Mouse (Mus musculus) erythroblast, embryonic 14.5 days (primary cell): ENCODE measurements around the gene Znrf4. TPM values are rescaled to one million over a fixed set of nuclear protein-coding genes. Genes with fewer than 3 reads are reported as not detected.

Experiments used
- H3K27me3 ChIP-seq: 2 replicates; pipeline ENCODE4 v1.6.1; 2012; ENCODE audit warnings: inconsistent platforms; ENCODE audit not compliant: control insufficient read depth
- H3K36me3 ChIP-seq: 2 replicates; pipeline ENCODE4 v1.6.1; 2012; ENCODE audit warnings: mild to moderate bottlenecking, inconsistent platforms; ENCODE audit not compliant: control insufficient read depth
- H3K4me1 ChIP-seq: 2 replicates; pipeline ENCODE4 v1.6.1; 2012; ENCODE audit warnings: inconsistent platforms; ENCODE audit not compliant: control insufficient read depth
- H3K4me3 ChIP-seq: replicated peaks from 2 replicates; pipeline ENCODE3; 2012; ENCODE audit warnings: moderate library complexity, mild to moderate bottlenecking, inconsistent platforms
- H3K9me3 ChIP-seq: 2 replicates; pipeline ENCODE4 v1.6.1; 2012; ENCODE audit warnings: low read length, inconsistent platforms, mixed read lengths; ENCODE audit not compliant: control insufficient read depth
- GATA1 ChIP-seq: IDR thresholded peaks from 2 replicates; pipeline ENCODE4 v1.6.1; 2012; ENCODE audit warnings: low read length, inconsistent platforms, mixed read lengths
- TAL1 ChIP-seq: IDR thresholded peaks from 3 replicates; pipeline ENCODE4 v1.6.1; 2012; ENCODE audit warnings: low read length, inconsistent platforms, mixed read lengths
- polyA plus RNA-seq: library from polyadenylated mRNA; stranded (reverse); fragments of >175 nt; gene quantifications from 2 replicates; pipeline ENCODE4 v1.2.3, GENCODE M21; 2012

Gene Znrf4
- polyA plus RNA-seq, 1 experiment, result not detected

DNA sequence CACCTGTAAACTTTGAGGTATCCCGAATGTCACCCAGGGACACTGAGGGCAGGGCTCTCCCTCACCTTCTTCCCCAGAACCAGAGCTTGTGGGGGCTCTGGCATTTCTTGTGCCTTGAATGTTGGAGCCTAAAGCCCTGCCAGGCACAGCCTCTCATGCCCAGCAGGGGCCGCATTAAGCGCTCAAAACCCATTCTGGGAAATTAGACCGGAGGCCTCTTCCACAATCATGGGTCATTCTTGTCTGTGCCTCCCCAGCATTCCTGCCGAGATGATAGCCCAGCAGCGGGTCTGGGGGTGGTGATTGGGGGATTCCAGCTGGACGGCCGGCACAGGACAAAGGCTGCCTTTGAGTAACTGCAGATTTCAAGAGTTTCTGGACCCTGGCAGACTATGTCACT is 25.7 kb upstream of the Znrf4 start:
- TF ChIP-seq TAL1 (no peak), GATA1 (no peak)
- Histone ChIP-seq H3K27me3 (no peaks in the 10 kb centered on the region; the same call in 1 of the 2 replicates), H3K4me3 (no peak overlapping the region), H3K4me1 (peaks cover 3% of the 10 kb centered on the region), H3K9me3 (no peaks in the 10 kb centered on the region), H3K36me3 (no peaks in the 10 kb centered on the region)

DNA sequence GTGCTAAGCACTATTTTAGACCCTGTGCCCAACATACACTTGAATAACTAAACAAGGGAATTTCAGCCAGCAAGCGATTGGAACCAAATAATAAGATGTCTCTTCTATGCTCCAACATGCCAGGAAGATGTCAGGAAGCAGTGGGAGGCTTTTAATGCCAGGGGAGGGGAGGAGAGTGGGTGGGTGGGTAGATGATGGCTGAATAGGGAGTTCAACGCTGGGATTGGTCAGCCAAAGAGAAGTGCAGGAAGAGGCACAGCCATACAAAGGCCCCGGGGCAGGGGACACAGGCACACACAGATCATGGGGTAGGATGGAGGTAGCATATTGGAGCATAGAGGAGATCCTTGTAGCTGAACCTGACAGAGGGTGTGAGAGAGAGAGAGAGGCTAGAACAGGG is 24.6 kb upstream of the Znrf4 start:
- Histone ChIP-seq H3K4me1 (peaks cover 3% of the 10 kb centered on the region), H3K9me3 (no peaks in the 10 kb centered on the region; the same call in 1 of the 2 replicates)
- TF ChIP-seq TAL1 (no peak), GATA1 (no peak)

DNA sequence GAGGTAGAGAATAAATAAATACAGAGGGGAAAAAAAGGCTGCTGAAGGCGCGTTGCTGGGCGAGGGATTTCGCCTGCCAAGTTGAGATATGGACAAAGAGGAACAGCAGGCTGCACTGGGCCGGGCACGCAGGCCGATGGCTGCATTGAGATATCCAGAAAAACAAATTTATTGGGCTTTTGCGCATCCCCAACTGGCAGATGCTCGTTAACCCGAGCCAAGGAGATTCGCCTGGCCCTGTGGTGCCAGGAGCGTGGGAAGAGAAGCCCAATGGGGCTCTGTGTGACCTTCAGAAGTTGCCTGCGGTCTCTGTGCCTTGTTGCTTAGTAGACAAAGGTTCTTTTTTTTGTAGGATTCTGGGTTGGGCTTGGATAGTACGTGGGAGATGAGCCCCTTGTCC is 24.0 kb upstream of the Znrf4 start:
- TF ChIP-seq GATA1 (no peak), TAL1 (no peak)
- Histone ChIP-seq H3K9me3 (no peaks in the 10 kb centered on the region; the same call in 1 of the 2 replicates), H3K4me3 (no peak overlapping the region), H3K27me3 (no peaks in the 10 kb centered on the region), H3K4me1 (peaks cover 3% of the 10 kb centered on the region), H3K36me3 (no peaks in the 10 kb centered on the region)

More for the DNA sequence above, 24.6 kb upstream of the Znrf4 start:
- Histone ChIP-seq H3K27me3 (no peaks in the 10 kb centered on the region), H3K4me3 (no peak overlapping the region), H3K36me3 (no peaks in the 10 kb centered on the region)

DNA sequence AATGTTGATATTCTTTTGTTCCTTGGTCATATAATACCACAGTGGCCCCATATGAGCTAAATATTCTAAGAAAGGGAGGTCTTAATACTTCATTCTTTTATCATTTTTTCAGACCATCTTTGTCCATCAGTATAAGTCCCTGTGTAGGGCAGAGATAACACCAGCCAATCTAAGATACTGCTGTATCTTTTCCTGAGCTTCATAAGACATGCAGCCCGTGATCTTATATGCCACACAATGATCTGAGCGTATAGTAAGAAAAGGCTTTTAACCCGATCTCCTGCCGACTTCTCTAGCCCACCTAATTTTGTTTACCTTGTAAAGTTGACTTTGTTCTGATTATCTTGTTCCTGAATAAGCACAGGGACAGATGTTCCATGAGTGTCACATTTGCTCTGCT is 12.7 kb upstream of the Znrf4 start:
- no peak overlapping the region for H3K4me3 ChIP-seq
- 0 out of 2 replicates have a peak, but pooled peaks cover 2% of the 10 kb centered on the region for H3K4me1 ChIP-seq
- no peaks in the 10 kb centered on the region for H3K9me3 ChIP-seq
- peaks cover 4% of the 10 kb centered on the region for H3K27me3 ChIP-seq
- TF ChIP-seq TAL1 (no peak), GATA1 (no peak)
- no peaks in the 10 kb centered on the region for H3K36me3 ChIP-seq

DNA sequence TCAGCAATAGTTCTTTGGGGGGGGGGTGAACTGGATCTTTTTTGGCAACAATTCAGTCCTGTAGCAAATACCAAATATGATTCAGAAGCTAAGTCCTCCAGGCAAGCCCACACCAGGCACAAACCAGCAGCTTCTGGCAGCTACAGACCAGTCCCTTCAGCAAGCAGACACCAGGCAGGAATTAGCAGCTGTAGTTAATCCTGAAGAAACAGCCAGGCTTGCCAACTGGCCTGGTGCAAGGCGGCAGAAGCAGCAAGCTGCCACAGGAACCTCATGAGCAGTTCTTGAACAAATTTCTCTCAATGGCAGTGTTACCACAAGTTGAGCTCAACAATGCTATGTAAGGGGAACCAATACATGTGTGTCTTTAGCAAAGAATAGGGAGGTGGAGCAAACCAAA is 10.5 kb upstream of the Znrf4 start:
- Histone ChIP-seq H3K4me1 (0 out of 2 replicates have a peak, but pooled peaks cover 2% of the 10 kb centered on the region), H3K9me3 (no peaks in the 10 kb centered on the region), H3K36me3 (no peaks in the 10 kb centered on the region), H3K27me3 (peaks cover 4% of the 10 kb centered on the region), H3K4me3 (no peak overlapping the region)
- TF ChIP-seq GATA1, result no peak

DNA sequence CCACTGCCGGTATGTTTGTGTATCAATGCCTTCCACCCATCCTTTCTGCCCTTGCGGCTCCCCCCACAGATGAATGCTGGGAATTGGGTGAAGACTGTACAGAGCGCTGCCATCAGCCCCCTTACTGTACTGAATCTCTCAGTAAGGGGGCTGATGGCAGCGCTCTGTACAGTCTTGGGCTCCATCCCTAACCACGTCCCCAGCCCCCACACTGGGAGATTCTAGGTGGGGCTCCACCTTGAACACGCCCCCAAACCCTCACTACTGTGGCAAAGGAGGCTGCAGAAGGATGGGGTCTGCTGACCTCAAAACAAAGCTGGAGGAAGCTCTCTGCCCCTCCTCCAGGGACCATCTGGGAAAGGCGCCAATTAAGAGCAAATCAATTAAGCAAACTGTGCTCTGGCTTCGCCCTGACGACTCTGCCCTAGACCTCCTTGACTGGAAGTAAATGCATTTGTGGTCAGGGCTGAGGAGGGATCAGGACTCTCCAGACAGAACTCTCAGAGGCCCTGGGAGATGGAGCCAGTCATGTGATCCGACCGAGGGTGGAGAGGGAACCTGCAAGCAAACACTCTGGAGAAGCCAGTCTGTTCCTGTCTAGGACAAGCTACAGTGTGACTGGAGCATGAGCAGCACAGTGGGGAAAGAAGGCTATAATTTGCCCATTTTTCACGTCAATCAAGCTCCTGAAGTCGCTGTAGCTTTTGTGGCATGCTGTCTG is 3.6 kb upstream of the Znrf4 start:
- peaks cover 45% of the 10 kb centered on the region for H3K27me3 ChIP-seq
- TF ChIP-seq TAL1 (no peak), GATA1 (no peak)
- peaks cover 16% of the 10 kb centered on the region for H3K9me3 ChIP-seq
- no peaks in the 10 kb centered on the region; the same call in 1 of the 2 replicates for H3K4me1 ChIP-seq
- no peaks in the 10 kb centered on the region for H3K36me3 ChIP-seq
- H3K4me3 ChIP-seq, result no peak overlapping the region

DNA sequence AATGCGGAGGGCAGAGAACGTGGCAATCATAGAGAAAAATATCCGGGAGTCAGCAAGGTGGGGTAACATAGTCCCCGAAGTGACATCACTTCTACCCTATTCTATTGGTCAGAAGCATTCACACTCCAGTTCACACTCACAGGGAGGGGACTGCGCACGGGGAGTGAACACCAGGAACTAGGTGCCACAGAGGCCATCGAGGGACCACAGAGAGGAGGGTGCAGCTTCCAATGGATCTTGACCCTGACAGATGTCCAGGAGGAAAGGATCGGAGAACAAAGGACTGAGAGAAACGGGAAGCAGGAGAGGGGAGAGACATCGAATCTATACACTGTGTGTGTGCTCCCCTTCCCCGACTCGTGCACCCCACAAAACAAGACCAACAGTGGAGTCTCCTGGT is 2.7 kb upstream of the Znrf4 start:
- no peaks in the 10 kb centered on the region; the same call in 1 of the 2 replicates for H3K4me1 ChIP-seq
- H3K9me3 ChIP-seq, result peaks cover 18% of the 10 kb centered on the region
- peaks cover 54% of the 10 kb centered on the region for H3K27me3 ChIP-seq
- TF ChIP-seq GATA1 (no peak), TAL1 (no peak)
- H3K36me3 ChIP-seq, result no peaks in the 10 kb centered on the region
- H3K4me3 ChIP-seq, result no peak overlapping the region

DNA sequence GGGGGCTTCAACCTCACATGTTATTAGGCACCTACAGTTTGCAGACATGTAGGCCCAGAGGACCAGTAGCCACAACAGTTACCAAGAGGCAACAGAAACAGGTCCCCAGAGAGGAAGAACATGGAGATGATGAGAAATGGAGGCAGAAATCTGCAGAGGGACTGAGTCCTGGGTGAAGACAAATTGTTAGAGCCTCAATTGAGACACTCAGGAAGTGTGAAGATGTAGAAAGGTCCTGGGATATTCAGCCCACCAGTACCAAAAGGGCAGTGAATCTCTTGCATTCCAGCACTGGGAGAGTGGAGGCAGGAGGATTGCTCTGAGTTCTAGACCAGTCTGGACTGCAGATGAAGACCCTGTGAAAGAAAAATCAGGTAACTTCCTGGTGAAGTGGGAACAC is 2.1 kb upstream of the Znrf4 start:
- H3K4me3 ChIP-seq, result no peak overlapping the region
- no peaks in the 10 kb centered on the region; the same call in 1 of the 2 replicates for H3K4me1 ChIP-seq
- H3K27me3 ChIP-seq, result peaks cover 60% of the 10 kb centered on the region
- H3K9me3 ChIP-seq, result peaks cover 18% of the 10 kb centered on the region
- TF ChIP-seq TAL1, result no peak
- no peak for TF ChIP-seq GATA1
- H3K36me3 ChIP-seq, result no peaks in the 10 kb centered on the region

DNA sequence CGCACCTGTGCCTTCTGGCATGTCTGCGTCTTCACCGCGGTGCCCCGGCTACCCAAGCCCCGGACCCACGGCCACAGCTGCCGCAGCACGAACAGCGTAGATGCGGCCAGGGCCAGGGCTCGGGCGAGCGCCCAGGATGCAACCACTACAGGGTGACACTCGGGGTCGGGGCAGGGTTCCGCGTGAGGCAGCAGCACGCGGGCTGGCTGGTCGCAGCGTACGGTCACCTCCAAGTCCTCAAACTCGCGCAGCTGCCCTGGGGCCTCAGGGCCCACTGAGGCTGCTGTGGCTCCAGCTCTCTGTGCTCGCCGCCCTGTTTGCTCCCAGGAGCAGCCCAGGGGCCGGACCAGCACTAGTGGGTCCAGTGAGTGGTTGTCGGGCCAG is 532 bp downstream of the Znrf4 start:
- no peak for TF ChIP-seq TAL1
- no peak for TF ChIP-seq GATA1
- H3K36me3 ChIP-seq, result no peaks in the 10 kb centered on the region
- no peak overlapping the region for H3K4me3 ChIP-seq
- H3K4me1 ChIP-seq, result peaks cover 12% of the 10 kb centered on the region
- peaks cover 18% of the 10 kb centered on the region for H3K9me3 ChIP-seq
- peaks cover 77% of the 10 kb centered on the region for H3K27me3 ChIP-seq
